Mouse (Mus musculus) adrenal gland, adult (tissue): Measurements from ENCODE around the gene Gart.
A peak's percentile ranks its signal among the peaks of the same experiment; 100 is the strongest.
"Not testable (repeated sequence)": the region's sequence is repeated elsewhere in the genome, so short reads cannot be mapped to it uniquely, and the experiment has no call there.

ENCODE experiments used
- DNase-seq, 2 experiments: peaks; one replicate each; pipeline ENCODE4 v3.0.0; 2022 to 2023; ENCODE audit warnings: low spot score in 1 of 2; ENCODE audit not compliant: inconsistent age in 2 of 2

Gart gene

DNA sequence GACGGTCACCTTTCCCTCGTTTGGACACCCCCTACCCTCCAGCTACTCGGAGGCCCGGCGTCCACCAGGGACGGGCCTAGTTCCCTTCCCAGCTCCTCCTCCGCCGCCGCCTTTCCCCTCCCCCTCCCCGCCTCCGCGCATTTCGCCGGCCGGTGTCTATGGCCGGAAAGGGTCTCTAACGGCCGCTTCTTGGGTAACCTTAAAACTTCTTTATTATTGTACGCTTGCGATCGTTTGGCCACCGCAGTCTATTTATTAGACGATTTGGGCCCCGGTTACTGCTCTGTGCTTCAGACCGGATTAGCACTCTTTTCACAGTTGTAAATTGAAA lies 1.4 kb upstream of the Gart start:
- DNase-seq: peak; percentile 87 to 96

DNA sequence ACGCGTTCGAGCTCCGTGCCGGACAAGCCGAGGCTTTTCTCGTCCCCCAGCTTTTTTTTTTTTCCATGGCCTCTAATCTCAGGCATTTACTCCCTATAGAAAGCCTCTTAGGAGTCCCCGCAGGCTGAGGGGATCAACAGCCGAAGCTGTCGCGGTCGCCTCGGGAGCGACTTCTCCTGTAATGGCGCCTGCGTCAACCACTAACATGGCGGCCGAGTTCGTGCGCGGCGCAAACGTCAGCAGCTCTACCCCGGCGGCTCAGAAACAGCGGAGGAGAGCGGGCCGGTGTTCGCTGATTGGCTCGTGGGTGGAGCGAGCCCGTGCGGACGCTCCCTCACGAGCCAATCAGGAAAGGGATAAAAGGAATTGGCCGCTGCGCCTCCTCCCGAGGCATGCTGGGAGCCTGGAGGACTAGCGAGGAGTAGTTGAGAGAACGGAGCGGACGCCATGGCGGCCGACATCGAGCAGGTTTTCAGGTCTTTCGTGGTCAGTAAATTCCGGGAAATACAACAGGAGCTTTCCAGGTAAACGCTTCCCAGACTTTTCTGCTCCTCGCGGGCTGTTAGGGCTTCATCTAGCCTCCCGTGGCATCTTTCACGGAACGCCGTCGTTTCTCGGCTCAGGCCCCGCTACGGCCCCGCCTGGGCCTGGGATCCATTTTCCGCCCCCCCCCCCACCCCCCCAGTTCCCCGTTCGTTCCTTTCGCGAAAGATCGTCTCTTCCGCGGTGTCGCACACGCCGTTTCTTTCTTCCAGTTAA lies 888 bp upstream of the Gart start, which contains the start of gene Son:
Son (plus strand) TSS at position 46 of the 759 bp plus-strand sequence.
- peak; percentile 98 for DNase-seq

DNA sequence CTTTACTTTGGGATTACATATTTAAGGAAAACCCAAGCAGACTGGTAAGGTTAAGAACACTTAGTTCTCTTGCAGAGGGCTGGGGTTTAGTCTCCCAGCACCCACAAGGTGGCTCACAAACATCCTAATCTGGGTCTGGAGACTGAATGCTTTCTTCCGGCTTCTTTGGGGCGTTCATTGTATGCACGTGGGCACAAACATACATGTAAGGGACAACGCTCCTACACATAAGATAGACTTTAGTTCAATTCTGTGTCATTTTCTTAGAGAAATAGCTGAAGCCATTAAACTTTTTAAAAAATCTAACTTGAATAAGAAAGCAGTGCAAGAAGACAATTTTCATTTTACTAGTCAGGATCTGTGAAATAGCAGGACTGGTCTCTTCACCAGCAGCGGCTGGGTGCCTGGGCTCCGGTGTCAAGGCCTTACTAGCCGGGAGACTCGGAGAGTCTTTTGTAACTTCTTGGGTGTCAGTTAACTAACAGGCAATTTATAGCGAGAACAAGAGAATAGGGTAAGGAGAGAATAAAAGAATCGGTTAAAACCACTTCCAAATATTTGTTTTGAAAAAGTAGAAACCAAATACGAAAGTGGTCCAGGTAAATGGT lies 653 bp downstream of the Gart start:
- DNase-seq: peak in 1 of 2 experiments; percentile 67

DNA sequence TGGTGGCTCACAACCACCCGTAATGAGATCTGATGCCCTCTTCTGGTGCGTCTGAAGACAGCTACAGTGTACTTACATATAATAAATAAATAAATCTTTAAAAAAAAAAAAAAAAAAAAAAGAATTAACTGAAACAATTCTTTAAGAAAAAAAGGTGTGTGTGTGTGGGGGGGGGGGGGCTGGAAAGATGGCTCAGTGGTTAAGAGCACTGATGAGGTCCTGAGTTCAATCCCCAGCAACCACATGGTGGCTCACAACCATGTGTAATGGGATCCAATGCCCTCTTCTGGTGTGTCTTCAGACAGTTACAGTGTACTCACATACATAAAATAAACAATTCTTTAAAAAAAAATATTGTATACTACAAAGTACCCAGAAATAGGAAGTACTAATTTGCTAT lies 1.3 kb downstream of the Gart start:
- not testable (repeated sequence) for DNase-seq

DNA sequence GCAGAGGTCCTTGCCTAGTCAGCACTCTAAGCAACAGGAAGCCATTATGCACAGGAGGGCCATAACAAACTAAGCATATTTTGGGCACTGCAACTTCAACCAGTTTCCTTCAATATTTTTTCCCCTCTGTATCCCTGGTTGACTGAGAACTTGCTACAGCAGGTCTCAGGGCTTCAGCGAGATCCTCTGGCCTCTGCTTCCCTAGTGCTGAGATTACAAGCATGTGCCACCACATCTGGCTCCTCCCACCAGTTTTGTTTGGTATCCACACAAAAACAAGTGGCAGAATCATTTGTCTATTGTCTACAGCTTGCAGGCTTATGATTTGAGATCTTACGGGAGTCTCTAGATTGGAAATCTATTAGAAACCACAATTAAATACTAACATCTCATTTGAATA lies 1.9 kb downstream of the Gart start:
- DNase-seq: no peak

- DNase-seq: no peak
Measured at GRCm38 (mm10) chr16:91640171-91640570, 6.6 kb downstream of the Gart start.

DNA sequence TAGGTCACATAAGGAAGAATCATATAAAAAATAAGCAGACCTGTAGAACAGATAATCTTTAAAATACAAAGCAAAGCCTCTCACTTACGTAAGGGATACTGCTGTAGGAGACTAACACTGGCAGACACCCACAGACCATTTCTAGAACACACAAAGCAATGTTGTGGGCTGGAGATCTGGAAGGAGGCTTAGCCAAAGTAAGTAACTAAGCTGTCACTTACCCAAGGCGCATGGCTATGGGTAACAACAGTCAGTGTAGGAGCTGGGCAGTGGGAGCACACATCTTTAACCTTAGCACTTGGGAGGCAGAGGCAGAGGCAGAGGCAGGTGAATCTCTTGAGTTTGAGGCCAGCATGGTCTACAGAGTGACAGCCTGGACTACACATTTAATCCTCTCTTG lies 7.1 kb downstream of the Gart start:
- DNase-seq: no peak

DNA sequence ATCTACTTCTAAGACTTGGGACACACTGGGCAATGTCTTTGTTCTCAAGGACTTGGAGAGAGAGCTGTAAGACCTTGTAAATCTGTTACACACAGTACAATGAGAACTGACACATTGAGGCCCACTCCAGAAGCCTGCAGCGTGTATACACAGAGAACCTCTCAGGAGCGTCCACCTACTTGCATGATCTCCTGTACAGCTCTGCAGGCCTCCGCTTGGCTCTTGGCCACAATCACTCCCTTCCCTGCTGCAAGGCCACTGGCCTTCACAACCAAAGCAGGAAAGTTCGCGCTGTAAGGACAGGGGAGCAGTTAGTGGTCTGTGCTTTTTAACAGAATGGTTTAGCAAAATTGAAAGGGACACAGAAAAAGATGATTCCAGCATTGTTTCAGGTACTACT lies 7.6 kb downstream of the Gart start:
- peak; percentile 80 for DNase-seq

DNA sequence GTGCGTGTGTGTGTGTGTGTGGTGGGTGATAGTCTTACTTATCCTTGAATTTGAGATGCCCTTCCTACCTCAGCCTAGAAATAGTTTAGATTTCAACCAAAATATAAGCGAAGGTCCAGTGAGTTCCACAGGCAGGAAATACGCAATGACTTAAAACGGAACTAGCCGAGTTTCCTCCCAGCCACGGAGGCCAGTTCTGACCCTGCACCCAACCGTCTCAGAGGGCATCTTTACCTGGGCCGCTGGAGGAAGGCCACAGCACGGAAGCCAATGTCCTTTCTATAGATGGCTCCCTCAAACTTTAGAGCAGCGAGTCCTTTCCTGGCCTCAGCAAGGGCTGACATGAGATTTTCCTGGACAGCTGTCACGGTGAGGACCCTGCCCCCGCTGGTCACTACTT lies 13.1 kb downstream of the Gart start:
- no peak for DNase-seq

- DNase-seq: no peak
Measured at GRCm38 (mm10) chr16:91632940-91633339, 13.8 kb downstream of the Gart start.

DNA sequence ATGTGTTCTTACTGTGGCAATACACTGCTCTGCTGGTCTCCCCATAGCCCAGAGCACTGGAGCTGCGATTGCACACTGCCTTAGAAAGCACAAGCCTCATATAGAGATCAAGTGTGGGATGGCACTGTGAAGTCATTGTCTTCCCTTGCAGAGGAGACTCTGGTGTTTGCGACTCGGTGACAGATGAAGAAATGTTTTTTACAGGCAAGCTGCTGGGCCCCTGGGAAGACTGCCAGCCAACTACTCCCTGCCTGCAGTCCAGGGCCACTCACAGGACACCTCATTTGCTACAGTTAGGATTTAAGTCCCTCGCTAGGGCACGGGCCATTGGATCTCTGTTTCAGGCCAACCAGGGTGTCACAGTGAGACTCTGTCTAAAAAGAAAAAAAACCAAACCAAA lies 14.3 kb downstream of the Gart start:
- DNase-seq: peak; percentile 74 to 86

DNA sequence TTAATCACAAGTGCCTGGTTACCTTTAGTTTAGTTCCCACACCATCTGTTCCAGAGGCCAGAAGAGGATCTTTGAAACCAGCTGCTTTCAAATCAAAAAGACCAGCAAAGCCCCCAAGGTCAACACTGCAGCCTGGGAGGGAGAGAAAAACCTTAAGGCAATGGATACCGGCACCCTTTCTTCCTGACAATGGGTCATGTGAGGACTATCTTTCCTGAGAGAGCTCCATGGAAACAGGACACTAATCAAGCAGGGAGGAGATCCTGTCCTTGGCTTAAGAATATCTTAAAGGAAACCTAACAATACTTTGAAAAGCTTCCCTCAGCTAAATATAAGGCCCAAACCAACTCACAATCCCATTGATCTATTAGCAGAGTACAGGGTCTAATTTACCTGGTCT lies 16.2 kb downstream of the Gart start:
- DNase-seq: peak in 1 of 2 experiments; percentile 43

- no peak for DNase-seq
Measured at GRCm38 (mm10) chr16:91629749-91630148, 17.0 kb downstream of the Gart start.

DNA sequence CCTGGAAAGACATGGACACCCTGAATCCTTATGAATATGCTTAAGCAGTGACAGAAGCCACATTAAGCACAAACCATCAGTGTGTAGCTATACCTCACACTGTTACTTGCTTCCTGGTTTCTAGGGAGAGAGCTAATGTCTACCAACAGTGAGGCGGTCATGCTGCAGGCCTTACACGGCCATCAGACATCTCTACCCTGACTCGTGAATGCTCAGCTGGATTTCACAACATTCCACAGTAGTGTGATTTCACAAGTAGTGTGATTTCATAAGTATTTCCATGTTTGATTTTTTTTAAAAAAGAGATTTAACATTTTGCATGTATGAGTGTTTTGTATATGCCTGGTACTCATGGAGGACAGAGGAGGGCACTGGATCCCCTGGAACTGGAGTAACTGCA lies 18.1 kb downstream of the Gart start:
- DNase-seq: no peak

DNA sequence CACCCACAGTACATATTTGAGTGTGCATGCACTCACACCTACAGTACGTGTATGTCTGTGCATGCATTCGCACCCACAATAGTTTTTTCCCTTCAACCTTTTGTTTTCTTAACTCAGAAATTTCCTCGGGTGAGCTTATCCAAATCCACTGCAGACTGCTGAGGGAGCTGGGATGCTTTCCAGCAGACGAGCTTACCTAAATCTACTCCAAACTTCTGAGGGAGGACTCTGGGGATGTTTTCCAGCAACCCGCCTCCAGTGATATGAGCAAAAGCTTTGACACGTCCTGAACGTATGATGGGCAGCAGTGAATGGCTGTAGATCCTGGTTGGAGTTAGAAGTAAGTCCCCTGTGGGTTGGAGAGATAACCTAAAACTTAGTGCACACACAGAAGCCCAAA lies 18.9 kb downstream of the Gart start:
- no peak for DNase-seq

DNA sequence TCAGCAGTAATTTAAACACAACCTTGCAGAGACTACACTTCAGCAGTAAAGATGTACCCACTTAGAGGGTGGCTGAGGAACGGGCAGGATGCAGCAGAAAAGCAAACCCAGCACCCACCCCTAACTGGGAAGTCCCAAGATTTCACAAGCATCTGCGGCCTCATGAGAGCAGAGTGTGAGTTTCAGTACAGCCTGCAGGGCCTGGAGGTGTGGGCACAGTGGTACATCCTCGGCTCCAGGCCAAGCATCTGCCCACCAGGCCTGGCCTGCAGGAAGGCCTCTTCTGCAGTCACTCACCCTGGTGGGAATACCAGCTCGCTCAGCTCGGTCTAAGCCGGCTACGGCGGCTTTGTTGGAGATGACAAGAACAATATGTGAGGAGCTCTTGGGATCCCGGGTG lies 23.7 kb downstream of the Gart start:
- DNase-seq: no peak

DNA sequence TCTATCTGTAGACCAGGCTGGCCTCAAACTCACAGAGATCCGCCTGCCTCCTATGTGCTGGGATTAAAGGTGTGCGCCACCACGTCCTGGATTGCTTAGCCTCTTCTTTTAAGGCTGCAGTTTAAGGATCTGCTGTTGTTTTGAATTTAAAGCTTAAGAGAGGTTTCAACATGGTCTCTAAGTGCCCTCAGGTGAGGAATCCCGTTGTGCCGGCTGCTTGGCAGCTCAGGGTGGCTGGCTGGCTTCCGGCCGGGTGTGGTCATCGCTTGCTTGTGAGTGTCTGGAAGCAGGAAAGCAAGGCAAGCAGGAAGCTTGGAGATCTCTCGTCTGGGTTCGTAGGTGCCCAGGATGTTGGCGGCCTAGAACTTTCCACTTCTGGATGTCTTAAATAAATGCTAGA lies 25.8 kb downstream of the Gart start:
- no peak for DNase-seq

GRCm38 (mm10) chr16:91620185-91620584 lies 26.6 kb downstream of the Gart start:
- DNase-seq: no peak

DNA sequence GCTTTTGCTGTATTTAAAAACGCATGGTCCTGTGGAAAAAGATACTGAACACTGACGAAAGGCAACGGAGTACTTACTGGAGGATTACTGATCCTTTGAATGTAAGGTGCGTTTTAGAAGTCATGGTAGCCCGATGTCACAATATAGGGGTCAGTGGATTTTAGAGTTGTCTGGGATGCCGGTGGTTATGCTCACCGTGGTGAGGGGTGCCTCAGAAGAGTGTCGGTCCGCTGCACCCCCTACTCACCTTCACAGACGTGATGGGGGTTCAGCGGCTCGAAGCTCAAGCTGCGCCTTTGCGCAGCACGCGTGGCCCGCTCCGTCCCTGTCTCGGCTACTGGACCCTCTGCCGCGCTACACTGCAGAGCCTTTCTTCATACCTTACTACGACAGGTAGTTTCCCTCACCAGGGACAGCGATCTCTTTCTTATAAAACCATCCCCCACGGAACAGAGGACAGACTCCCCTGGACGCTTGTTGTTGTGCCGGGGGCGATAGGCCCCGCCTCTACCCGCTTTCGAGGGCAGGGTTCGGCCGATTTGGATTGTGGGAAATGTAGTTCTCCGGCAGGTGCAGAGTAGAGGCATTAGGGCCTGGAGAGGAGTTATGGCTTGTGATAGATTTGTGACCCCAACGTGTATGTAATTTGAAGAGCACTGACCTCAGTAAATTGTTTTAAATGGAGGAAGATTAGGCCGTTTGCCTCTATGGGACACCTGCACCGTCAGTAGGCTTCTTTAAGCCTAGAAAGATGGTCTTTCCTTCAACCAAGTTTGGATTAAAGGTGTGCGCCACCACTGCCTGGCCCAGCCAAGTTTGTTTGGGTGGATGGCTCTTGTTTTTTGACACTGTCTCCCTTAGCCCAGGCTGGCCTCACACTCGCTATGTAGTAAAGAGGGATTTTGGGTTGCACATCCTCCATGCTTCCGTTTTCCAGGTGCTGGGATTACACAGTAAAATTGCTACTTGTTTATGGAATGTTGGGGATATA lies 27.9 kb downstream of the Gart start, which contains the start of gene Dnajc28:
Dnajc28 (minus strand) TSS at position 516 of the 991 bp plus-strand sequence.
- peak; percentile 86 to 94 for DNase-seq

GRCm38 (mm10) chr16:91614552-91614951 lies 32.2 kb downstream of the Gart start:
- DNase-seq: no peak

- peak in 1 of 2 experiments; percentile 66 for DNase-seq
Measured at GRCm38 (mm10) chr16:91612525-91612924, 34.2 kb downstream of the Gart start.

GRCm38 (mm10) chr16:91611248-91611647 lies 35.5 kb downstream of the Gart start:
- no peak for DNase-seq
